Mouse (Mus musculus): Measurements from ENCODE around the gene Nhsl1. TPM values are rescaled to one million over a fixed set of nuclear protein-coding genes. Genes with fewer than 3 reads are reported as not detected.

Nhsl1 gene
- polyA plus RNA-seq, 2 experiments = 0.50 to 0.64 TPM

GRCm38 (mm10) chr10:18463071-18463841 is 144.5 kb downstream of the Nhsl1 start:
- TF ChIP-seq EP300 (IDR thresholded peaks at IDR 0.05; ENCODE audit: low read depth) (no peak), CTCF (IDR thresholded peaks at IDR 0.05; ENCODE audit: low read depth) (no peak)
- Histone ChIP-seq H3K4me2 (ENCODE audit: low read depth) (peak overlapping the region; percentile 11; the same call in 1 of the 2 replicates), H3K27ac (no peak overlapping the region), H3K4me1 (replicated peaks; ENCODE audit: control insufficient read depth in 2 of 2, insufficient read depth in 2 of 2, low read length in 1 of 2) (no peaks in the 10 kb centered on the region), H3K9me3 (ENCODE audit: control insufficient read depth, low read length) (no peaks in the 10 kb centered on the region), H3K36me3 (replicated peaks; ENCODE audit: control insufficient read depth, insufficient read depth, low read depth) (no peaks in the 10 kb centered on the region), H3K9ac (replicated peaks) (no peak overlapping the region), H3K4me3 (ENCODE audit: insufficient read depth in 1 of 2, low read depth in 2 of 2, low read length in 2 of 2) (no peak overlapping the region), H3K27me3 (ENCODE audit: control insufficient read depth, insufficient read depth, low read length) (no peaks in the 10 kb centered on the region)
- DNase-seq (ENCODE audit: low read depth in 3 of 3, low spot score in 3 of 3) (no peak), ATAC-seq (ENCODE audit: insufficient read depth) (no peak)
- 69% methylated on average over 23 of the region's 23 CpGs for WGBS (ENCODE audit: insufficient replicate concordance)

- 52% methylated on average over 4 of the region's 4 CpGs for whole genome bisulfite sequencing (ENCODE audit: insufficient replicate concordance)
- Histone ChIP-seq H3K4me3 (ENCODE audit: insufficient read depth in 1 of 2, low read depth in 2 of 2, low read length in 2 of 2) (no peak overlapping the region), H3K9me3 (ENCODE audit: control insufficient read depth, low read length) (no peaks in the 10 kb centered on the region), H3K9ac (replicated peaks) (no peak overlapping the region), H3K36me3 (replicated peaks; ENCODE audit: control insufficient read depth, insufficient read depth, low read depth) (no peaks in the 10 kb centered on the region), H3K4me2 (ENCODE audit: low read depth) (no peak overlapping the region), H3K27me3 (ENCODE audit: control insufficient read depth, insufficient read depth, low read length) (no peaks in the 10 kb centered on the region), H3K27ac (no peak overlapping the region), H3K4me1 (replicated peaks; ENCODE audit: control insufficient read depth in 2 of 2, insufficient read depth in 2 of 2, low read length in 1 of 2) (peaks cover 0 to 5% of the 10 kb centered on the region in 2 experiments; a peak in 1 of 4 replicates)
- no peak for ATAC-seq (ENCODE audit: insufficient read depth)
- TF ChIP-seq EP300 (IDR thresholded peaks at IDR 0.05; ENCODE audit: low read depth) (no peak), CTCF (IDR thresholded peaks at IDR 0.05; ENCODE audit: low read depth) (no peak)
- no peak for DNase-seq (ENCODE audit: low read depth in 3 of 3, low spot score in 3 of 3)
Observed at GRCm38 (mm10) chr10:18468396-18468795, 149.6 kb downstream of the Nhsl1 start.

GRCm38 (mm10) chr10:18469279-18470135 is 150.7 kb downstream of the Nhsl1 start:
- no peak overlapping the region for H3K27ac ChIP-seq
- no peaks in the 10 kb centered on the region for H3K9me3 ChIP-seq (ENCODE audit: control insufficient read depth, low read length)
- WGBS (ENCODE audit: insufficient replicate concordance) = 3% methylated on average over 17 of the region's 17 CpGs
- H3K4me1 ChIP-seq (replicated peaks; ENCODE audit: control insufficient read depth in 2 of 2, insufficient read depth in 2 of 2, low read length in 1 of 2) = peaks cover 0 to 5% of the 10 kb centered on the region in 2 experiments; a peak in 1 of 4 replicates
- peak overlapping the region; percentile 43 for H3K4me2 ChIP-seq (ENCODE audit: low read depth)
- ATAC-seq (ENCODE audit: insufficient read depth) = no peak
- TF ChIP-seq CTCF (IDR thresholded peaks at IDR 0.05; ENCODE audit: low read depth) (no peak), EP300 (IDR thresholded peaks at IDR 0.05; ENCODE audit: low read depth) (no peak)
- H3K4me3 ChIP-seq (ENCODE audit: insufficient read depth in 1 of 2, low read depth in 2 of 2, low read length in 2 of 2) = no peak overlapping the region
- H3K36me3 ChIP-seq (replicated peaks; ENCODE audit: control insufficient read depth, insufficient read depth, low read depth) = no peaks in the 10 kb centered on the region
- no peaks in the 10 kb centered on the region for H3K27me3 ChIP-seq (ENCODE audit: control insufficient read depth, insufficient read depth, low read length)
- H3K9ac ChIP-seq (replicated peaks) = no peak overlapping the region
- no peak for DNase-seq (ENCODE audit: low read depth in 3 of 3, low spot score in 3 of 3)

GRCm38 (mm10) chr10:18470351-18471060 is 151.7 kb downstream of the Nhsl1 start:
- no peak overlapping the region for H3K4me3 ChIP-seq (ENCODE audit: insufficient read depth in 1 of 2, low read depth in 2 of 2, low read length in 2 of 2)
- WGBS (ENCODE audit: insufficient replicate concordance) = 59% methylated on average over 20 of the region's 20 CpGs

More at GRCm38 (mm10) chr10:18470351-18471060, 151.7 kb downstream of the Nhsl1 start:
- no peaks in the 10 kb centered on the region for H3K36me3 ChIP-seq (replicated peaks; ENCODE audit: control insufficient read depth, insufficient read depth, low read depth)
- H3K9me3 ChIP-seq (ENCODE audit: control insufficient read depth, low read length) = no peaks in the 10 kb centered on the region
- H3K9ac ChIP-seq (replicated peaks) = no peak overlapping the region
- no peak for ATAC-seq (ENCODE audit: insufficient read depth)
- peaks cover 0 to 5% of the 10 kb centered on the region in 2 experiments; a peak in 1 of 4 replicates for H3K4me1 ChIP-seq (replicated peaks; ENCODE audit: control insufficient read depth in 2 of 2, insufficient read depth in 2 of 2, low read length in 1 of 2)
- no peak overlapping the region for H3K4me2 ChIP-seq (ENCODE audit: low read depth)
- no peaks in the 10 kb centered on the region for H3K27me3 ChIP-seq (ENCODE audit: control insufficient read depth, insufficient read depth, low read length)
- H3K27ac ChIP-seq = no peak overlapping the region
- no peak for DNase-seq (ENCODE audit: low read depth in 3 of 3, low spot score in 3 of 3)
- no peak for TF ChIP-seq EP300 (IDR thresholded peaks at IDR 0.05; ENCODE audit: low read depth)
- TF ChIP-seq CTCF (IDR thresholded peaks at IDR 0.05; ENCODE audit: low read depth) = no peak

Data from liver, embryonic 14.5 days (tissue).